Mouse (Mus musculus) common myeloid progenitor, adult 5-6 weeks (primary cell): Measurements from ENCODE around the gene Mfsd2b. TPM values are rescaled to one million over a fixed set of nuclear protein-coding genes. Genes with fewer than 3 reads are reported as not detected.

Source experiments
- ATAC-seq: replicated peaks from 2 replicates; pipeline ENCODE4 v1.8.0; 2016; ENCODE audit warnings: low read depth, mild to moderate bottlenecking, moderate TSS enrichment, inconsistent platforms; ENCODE audit not compliant: poor library complexity, severe bottlenecking
- total RNA-seq: library from RNA; stranded (forward); fragments of 200-1000, 187-1606 nt; gene quantifications from 2 replicates; pipeline ENCODE4 v1.2.3, GENCODE M21; 2017

Mfsd2b gene
- total RNA-seq, 1 experiment from 2014 or later: 78.7 TPM

GRCm38 (mm10) chr12:4878296-4878783 lies 4.2 kb upstream of the Mfsd2b start:
- peak; percentile 34 for ATAC-seq

- no peak for ATAC-seq
These were observed 1.5 kb upstream of the Mfsd2b start for GRCm38 (mm10) chr12:4875623-4876022.

- no peak for ATAC-seq
These were observed 628 bp downstream of the Mfsd2b start for GRCm38 (mm10) chr12:4873531-4873930.

GRCm38 (mm10) chr12:4872983-4873477 lies 1.1 kb downstream of the Mfsd2b start:
- ATAC-seq: peak; percentile 64

- ATAC-seq: no peak
These were observed 1.9 kb downstream of the Mfsd2b start for GRCm38 (mm10) chr12:4872273-4872672.

- ATAC-seq: no peak
These were observed 2.9 kb downstream of the Mfsd2b start for GRCm38 (mm10) chr12:4871260-4871659.

GRCm38 (mm10) chr12:4868924-4869323 lies 5.2 kb downstream of the Mfsd2b start:
- no peak for ATAC-seq

GRCm38 (mm10) chr12:4864338-4864690 lies 9.8 kb downstream of the Mfsd2b start:
- no peak for ATAC-seq

GRCm38 (mm10) chr12:4863654-4864337 lies 10.4 kb downstream of the Mfsd2b start:
- ATAC-seq: no peak

GRCm38 (mm10) chr12:4862672-4863071 lies 11.5 kb downstream of the Mfsd2b start:
- peak; percentile 59 for ATAC-seq

- peak; percentile 48 for ATAC-seq
These were observed 14.8 kb downstream of the Mfsd2b start for GRCm38 (mm10) chr12:4859241-4859914.

GRCm38 (mm10) chr12:4856834-4857233 lies 17.3 kb downstream of the Mfsd2b start:
- no peak for ATAC-seq

- ATAC-seq: no peak
These were observed 18.0 kb downstream of the Mfsd2b start for GRCm38 (mm10) chr12:4856160-4856559.

- ATAC-seq: peak; percentile 34
These were observed 30.4 kb downstream of the Mfsd2b start for GRCm38 (mm10) chr12:4843741-4844140.

GRCm38 (mm10) chr12:4842890-4843597 lies 31.1 kb downstream of the Mfsd2b start, which contains the start of gene Wdcp:
Gene Wdcp (plus strand): TSS chr12:4843303.
- peak; percentile 84 for ATAC-seq

GRCm38 (mm10) chr12:4842456-4842855 lies 31.7 kb downstream of the Mfsd2b start:
- ATAC-seq: no peak

GRCm38 (mm10) chr12:4841392-4841887 lies 32.7 kb downstream of the Mfsd2b start, which contains the start of gene Fkbp1b:
Gene Fkbp1b (minus strand): TSS chr12:4841591.
- peak; percentile 48 for ATAC-seq

GRCm38 (mm10) chr12:4840741-4841140 lies 33.4 kb downstream of the Mfsd2b start:
- peak; percentile 19 for ATAC-seq

- peak; percentile 43 for ATAC-seq
These were observed 34.1 kb downstream of the Mfsd2b start for GRCm38 (mm10) chr12:4840010-4840409.

GRCm38 (mm10) chr12:4836959-4837358 lies 37.2 kb downstream of the Mfsd2b start:
- no peak for ATAC-seq
